Mouse (Mus musculus) bone marrow macrophage, adult 2 months (primary cell): ENCODE data around the gene Syngr2. TPM values are rescaled to one million over a fixed set of nuclear protein-coding genes. Genes with fewer than 3 reads are reported as not detected.

ENCODE experiments used
- H3K27ac ChIP-seq: 2 replicates; pipeline ENCODE4 v1.5.1; 2012; ENCODE audit warnings: low read depth, low read length; ENCODE audit not compliant: insufficient read depth
- H3K4me1 ChIP-seq: 2 replicates; pipeline ENCODE4 v1.6.1; 2012; ENCODE audit warnings: low read length; ENCODE audit not compliant: control insufficient read depth, insufficient read depth
- H3K4me3 ChIP-seq: 2 replicates; pipeline ENCODE4 v1.5.1; 2012; ENCODE audit warnings: mild to moderate bottlenecking, low read length, moderate library complexity; ENCODE audit not compliant: insufficient read depth
- CTCF ChIP-seq: IDR thresholded peaks from 2 replicates; pipeline ENCODE4 v1.5.1; 2012; ENCODE audit warnings: low read depth, mild to moderate bottlenecking, low read length, moderate library complexity
- POLR2A ChIP-seq: IDR thresholded peaks from 2 replicates; pipeline ENCODE4 v1.6.1; 2012; ENCODE audit warnings: mild to moderate bottlenecking, low read depth, low read length, borderline replicate concordance
- polyA plus RNA-seq: library from polyadenylated mRNA; stranded (reverse); fragments of >200 nt; gene quantifications from 2 replicates; pipeline ENCODE4 v1.2.4, GENCODE M21; 2012; ENCODE audit not compliant: missing spikeins, insufficient read depth, insufficient read length

The Syngr2 gene
- polyA plus RNA-seq, 1 experiment = 189 TPM

DNA sequence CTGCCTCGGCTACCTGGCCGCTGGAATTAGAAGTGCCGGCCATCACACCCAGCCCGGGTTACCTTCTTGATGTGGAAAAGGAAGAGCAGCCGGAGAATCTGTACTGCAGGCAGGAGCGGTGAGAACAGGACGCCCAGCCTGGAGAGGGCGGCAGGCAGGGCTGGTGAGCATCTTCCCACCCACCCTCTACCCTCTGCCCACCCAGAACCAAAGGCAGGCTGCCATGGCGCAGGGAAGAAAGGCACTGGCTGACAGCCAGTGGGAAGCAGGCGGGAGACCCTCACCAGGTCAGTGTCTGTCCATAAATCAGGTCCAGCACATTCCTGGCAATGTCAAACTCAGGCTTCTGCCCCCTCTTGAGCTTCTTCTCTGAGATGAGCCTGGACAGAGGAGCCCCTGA lies 39.1 kb upstream of the Syngr2 start:
- H3K27ac ChIP-seq = no peak overlapping the region
- no peak for TF ChIP-seq POLR2A
- no peak for TF ChIP-seq CTCF
- H3K4me1 ChIP-seq = peaks cover 13% of the 10 kb centered on the region
- no peak overlapping the region for H3K4me3 ChIP-seq

DNA sequence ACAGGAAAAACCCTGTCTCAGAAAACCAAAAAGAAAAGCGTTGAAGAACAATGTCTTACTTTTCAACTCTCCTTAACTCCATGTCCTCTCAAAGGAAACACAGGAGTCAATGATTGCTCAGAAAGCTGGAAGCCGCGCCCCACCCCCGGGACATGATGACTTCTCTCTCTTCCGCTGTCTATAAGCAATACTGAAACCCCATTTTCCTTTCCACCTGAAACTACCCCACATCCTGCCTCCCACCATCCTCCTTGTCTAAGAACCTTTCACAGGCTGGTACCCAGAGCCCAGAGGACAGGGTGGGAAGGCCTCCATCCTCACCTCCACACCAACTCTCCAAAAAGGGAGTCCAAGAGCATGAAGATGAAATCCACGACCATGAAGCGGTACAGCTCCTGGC lies 37.1 kb upstream of the Syngr2 start:
- no peak overlapping the region for H3K27ac ChIP-seq
- TF ChIP-seq CTCF (no peak), POLR2A (no peak)
- H3K4me3 ChIP-seq = no peak overlapping the region
- H3K4me1 ChIP-seq = peaks cover 19% of the 10 kb centered on the region

DNA sequence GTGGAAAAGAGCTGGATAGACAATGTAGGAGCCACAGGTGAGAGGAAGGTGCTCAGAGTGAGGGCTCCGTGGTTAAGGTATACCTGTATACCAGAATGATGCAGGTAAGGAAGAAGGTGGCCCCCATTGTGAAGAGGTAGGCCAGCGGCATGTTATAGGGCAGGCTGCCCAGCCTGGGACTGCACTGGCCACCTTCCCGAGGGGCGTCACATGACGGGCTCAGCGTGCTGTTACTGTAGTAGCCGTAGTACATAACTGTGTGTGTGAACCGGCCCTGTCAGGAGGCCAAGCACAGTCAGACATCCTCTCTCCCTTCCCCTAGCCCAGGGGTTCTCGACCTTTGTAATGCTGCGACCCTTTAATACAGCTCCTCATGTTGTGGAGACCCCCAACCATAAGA lies 34.5 kb upstream of the Syngr2 start:
- H3K4me3 ChIP-seq = no peak overlapping the region
- TF ChIP-seq CTCF (no peak), POLR2A (no peak)
- peaks cover 22% of the 10 kb centered on the region for H3K4me1 ChIP-seq
- no peak overlapping the region for H3K27ac ChIP-seq

DNA sequence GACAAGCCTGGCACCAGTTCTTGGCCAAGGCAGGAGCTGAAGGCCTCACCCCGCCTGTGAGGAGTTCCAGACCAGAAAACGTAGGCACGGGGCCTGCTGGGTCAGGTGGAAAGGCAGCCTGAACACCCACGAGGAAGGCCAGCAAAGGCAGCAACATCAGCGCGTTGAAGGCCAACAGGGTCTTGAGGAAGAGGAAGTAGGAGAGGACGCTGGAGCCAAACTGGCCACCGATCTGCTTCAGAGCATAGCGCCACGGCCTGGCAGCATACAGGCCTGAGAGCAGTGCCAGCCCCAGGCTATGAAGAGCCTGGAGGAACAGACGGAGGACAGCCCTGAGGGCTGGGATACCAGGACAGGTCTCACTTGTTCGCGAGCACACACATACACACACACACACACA lies 33.9 kb upstream of the Syngr2 start:
- Histone ChIP-seq H3K4me3 (no peak overlapping the region), H3K27ac (peak overlapping the region; percentile 13), H3K4me1 (peaks cover 22% of the 10 kb centered on the region)
- TF ChIP-seq CTCF = no peak
- no peak for TF ChIP-seq POLR2A

DNA sequence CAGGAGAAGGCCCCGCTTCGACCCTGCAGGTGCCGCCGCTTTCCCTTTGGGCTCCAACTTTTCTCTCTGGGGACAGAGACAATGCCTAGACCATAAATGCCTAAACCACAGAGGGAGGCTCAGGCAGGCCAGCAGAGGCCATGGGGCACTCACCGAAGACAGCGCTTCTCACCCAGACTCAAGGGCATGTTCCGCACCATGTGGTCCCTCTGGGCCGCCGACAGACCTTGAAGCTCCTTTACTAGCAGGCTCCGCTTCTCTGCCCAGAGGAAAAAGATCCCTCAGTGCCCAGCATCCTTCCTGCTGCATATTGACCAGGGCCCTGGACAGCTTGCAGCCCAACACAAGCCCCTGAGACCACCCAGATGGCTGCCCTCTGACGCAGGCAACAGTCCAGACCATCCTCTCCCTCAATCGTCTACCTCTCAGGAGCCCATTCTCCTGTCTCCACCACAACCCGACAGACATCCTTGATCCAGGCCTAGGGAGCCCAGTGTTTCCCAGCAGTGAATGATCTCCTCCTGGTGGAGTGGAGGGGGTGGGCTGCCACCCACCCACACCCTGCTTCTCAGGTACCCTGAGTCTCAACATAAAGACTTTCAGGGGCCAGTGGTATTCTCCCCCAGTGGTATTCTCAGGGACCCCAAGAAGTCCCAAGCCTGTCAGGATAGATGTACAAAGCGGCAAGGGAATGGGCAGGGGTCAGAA lies 33.2 kb upstream of the Syngr2 start:
- H3K27ac ChIP-seq = no peak overlapping the region
- H3K4me1 ChIP-seq = peaks cover 22% of the 10 kb centered on the region
- H3K4me3 ChIP-seq = no peak overlapping the region
- TF ChIP-seq CTCF (no peak), POLR2A (no peak)

DNA sequence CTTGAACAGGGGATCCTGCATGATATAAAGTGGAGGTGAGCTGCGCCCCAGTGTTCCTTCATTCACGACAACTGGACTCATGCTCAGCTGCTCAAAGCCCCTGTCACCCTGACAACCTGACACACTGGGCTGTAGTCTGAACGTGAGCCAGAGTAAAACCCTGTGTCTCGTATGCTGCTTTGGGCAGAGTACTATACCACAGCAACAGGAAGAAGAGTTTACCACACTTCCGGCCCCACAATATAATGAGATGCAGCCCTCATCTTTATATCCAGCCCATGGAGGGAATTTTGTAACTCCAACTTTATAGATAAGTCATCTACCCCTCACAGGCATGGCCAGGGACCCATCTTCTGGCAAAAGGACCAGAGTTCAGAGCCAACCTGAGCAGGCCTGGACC lies 32.4 kb upstream of the Syngr2 start:
- no peak overlapping the region for H3K27ac ChIP-seq
- H3K4me1 ChIP-seq = peaks cover 25% of the 10 kb centered on the region
- no peak overlapping the region for H3K4me3 ChIP-seq
- TF ChIP-seq POLR2A (no peak), CTCF (no peak)

DNA sequence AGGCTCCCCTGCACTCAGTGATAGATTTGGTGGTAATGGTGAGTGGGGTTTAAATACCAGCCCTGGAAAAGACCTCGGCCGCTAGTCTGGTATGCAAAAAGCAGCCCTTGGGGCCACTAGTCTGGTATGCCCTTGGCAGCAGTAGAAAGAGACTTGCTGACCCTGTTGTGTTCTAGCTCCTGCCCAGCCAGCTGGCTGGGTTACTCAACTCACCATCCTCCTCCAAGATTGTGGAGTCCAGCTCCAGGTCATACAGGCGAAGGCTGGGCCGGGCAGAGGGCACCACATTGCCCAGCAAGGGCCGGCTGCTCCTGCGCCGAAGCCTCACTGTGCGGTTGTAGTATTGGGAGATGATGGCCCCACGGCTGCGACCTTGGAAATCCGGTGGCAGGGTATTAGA lies 31.4 kb upstream of the Syngr2 start:
- Histone ChIP-seq H3K4me3 (no peak overlapping the region), H3K4me1 (peaks cover 27% of the 10 kb centered on the region), H3K27ac (no peak overlapping the region)
- TF ChIP-seq POLR2A (no peak), CTCF (no peak)

DNA sequence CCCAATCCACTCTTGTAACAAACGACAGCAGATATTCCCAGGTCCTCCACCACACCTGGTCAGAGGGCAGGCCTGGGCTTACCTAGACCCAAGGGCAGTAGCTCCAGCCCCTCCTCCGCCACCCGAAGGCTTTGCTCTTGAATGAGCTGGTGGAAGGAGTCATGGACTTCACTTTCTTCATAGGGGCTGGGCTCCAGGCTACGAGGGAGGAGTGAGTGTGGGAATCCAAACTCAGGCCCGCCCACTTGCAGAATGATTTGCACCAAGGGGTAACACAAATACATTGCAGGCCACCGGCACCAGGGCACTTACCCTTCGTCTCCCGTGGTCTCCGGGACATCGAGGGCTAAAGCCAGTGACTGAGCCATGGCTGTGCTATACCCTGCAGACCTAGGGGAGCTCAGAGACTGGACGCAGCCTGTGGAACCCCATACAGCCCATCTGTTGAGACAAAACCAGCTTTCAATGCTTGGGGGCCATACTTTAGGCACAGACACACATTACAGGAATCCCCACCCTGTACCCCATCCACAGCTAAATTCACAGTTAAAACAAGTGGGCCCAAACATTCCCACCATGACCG lies 30.5 kb upstream of the Syngr2 start:
- peaks cover 30% of the 10 kb centered on the region for H3K4me1 ChIP-seq
- peak overlapping the region; percentile 92 for H3K27ac ChIP-seq
- TF ChIP-seq POLR2A (no peak; the same call in 1 of the 2 replicates), CTCF (no peak)
- peak overlapping the region; percentile 75 for H3K4me3 ChIP-seq

DNA sequence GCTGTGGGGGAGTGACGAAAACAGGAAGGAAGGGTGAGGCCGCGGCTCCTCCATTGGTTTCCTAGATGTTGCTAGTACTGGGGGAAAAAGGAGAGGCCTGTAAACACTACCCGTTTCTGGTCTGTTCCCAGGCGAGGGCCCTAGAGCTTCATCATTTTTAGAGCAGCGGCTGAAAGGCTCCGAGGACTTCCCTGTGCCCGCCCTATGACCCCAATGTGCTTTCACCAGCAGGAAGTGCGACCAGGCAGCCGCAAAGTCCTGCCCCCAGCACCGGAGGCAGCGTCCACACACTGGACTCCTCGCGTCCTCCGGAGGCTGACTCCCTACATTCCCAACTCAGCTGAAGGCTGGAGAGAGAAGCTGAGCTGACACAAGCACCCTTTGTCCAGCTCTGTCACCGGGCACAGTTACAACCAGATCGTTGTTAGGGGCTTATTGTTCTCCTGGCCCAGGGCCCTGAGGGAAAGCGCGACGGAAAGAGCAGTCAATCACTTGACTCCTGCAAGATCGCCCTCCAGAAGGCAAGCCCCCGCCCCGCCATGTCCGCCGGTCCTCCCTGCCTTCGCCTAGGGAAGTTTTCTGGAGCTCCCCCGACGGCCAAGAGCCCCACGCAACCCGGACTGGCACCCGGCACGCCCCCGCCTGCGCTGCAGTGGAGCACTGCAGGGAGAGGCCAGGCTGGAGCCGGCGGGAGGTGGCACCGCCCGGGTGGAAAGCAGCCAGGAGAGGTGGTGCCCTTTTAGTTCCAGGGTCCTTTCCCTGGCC lies 29.9 kb upstream of the Syngr2 start:
- H3K27ac ChIP-seq = peak overlapping the region; percentile 92
- peaks cover 30% of the 10 kb centered on the region for H3K4me1 ChIP-seq
- H3K4me3 ChIP-seq = peak overlapping the region; percentile 75
- TF ChIP-seq POLR2A = no peak
- TF ChIP-seq CTCF = no peak

DNA sequence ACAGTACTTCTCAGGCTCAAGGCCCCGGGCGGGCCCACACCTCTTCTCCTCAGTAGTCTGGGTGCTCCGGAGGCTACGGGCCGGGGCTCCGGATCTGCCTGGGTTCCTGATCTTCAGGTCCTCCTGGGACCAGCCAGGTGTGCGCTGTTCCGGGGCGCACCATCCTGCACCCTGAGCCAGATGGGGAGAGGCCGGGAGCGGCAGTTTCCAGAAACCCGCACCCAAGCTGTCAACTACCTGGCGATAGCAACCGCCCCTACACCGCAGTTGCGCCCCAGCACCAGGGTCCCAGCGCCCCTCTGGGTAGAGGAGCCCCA lies 29.3 kb upstream of the Syngr2 start:
- Histone ChIP-seq H3K27ac (peak overlapping the region; percentile 92), H3K4me3 (peak overlapping the region; percentile 75), H3K4me1 (peaks cover 30% of the 10 kb centered on the region)
- TF ChIP-seq POLR2A = no peak
- no peak for TF ChIP-seq CTCF
